Mouse (Mus musculus) MEL (cell line): ENCODE data around the gene 4930415O20Rik.

ENCODE experiments used
- CTCF ChIP-seq, 3 experiments: IDR thresholded peaks in 2 of 3; conservative IDR thresholded peaks in 1 of 3; 2 replicates each; pipeline ENCODE4 v1.5.1; 2011 to 2012; ENCODE audit warnings: low read length in 3 of 3, low read depth in 2 of 3, mild to moderate bottlenecking in 2 of 3, improper control_type of control experiment in 1 of 3, inconsistent platforms in 1 of 3, mixed read lengths in 1 of 3, moderate library complexity in 1 of 3; ENCODE audit not compliant: control insufficient read depth in 1 of 3, insufficient read depth in 1 of 3, poor library complexity in 1 of 3, severe bottlenecking in 1 of 3
- EP300 ChIP-seq, 2 experiments: IDR thresholded peaks; 2 replicates each; pipeline ENCODE4 v1.6.1; 2011; ENCODE audit warnings: improper control_type of control experiment in 2 of 2, low read length in 2 of 2, low read depth in 1 of 2, mild to moderate bottlenecking in 1 of 2
- HCFC1 ChIP-seq: IDR thresholded peaks from 2 replicates; pipeline ENCODE4 v1.6.1; 2012; ENCODE audit warnings: low read depth, mild to moderate bottlenecking, inconsistent platforms, low read length, improper control_type of control experiment, moderate library complexity
- JUND ChIP-seq: IDR thresholded peaks from 2 replicates; pipeline ENCODE4 v1.6.1; 2011; ENCODE audit warnings: low read depth, mild to moderate bottlenecking, improper control_type of control experiment, low read length
- MAFK ChIP-seq: IDR thresholded peaks from 2 replicates; pipeline ENCODE4 v1.6.1; 2011; ENCODE audit warnings: low read depth, mild to moderate bottlenecking, low read length, improper control_type of control experiment, borderline replicate concordance
- POLR2A ChIP-seq, 2 experiments: IDR thresholded peaks; 2 replicates each; pipeline ENCODE4 v1.6.1; 2011 to 2012; ENCODE audit warnings: low read length in 2 of 2, mild to moderate bottlenecking in 2 of 2, control low read depth in 1 of 2, improper control_type of control experiment in 1 of 2, low read depth in 1 of 2, moderate library complexity in 1 of 2; ENCODE audit not compliant: control insufficient read depth in 1 of 2, insufficient read depth in 1 of 2, poor library complexity in 1 of 2
- POLR2AphosphoS2 ChIP-seq: IDR thresholded peaks from 2 replicates; pipeline ENCODE4 v1.6.1; 2011; ENCODE audit warnings: low read length, improper control_type of control experiment
- POLR2AphosphoS5 ChIP-seq: IDR thresholded peaks from 2 replicates; pipeline ENCODE4 v1.6.1; 2012; ENCODE audit warnings: low read depth, borderline replicate concordance, mild to moderate bottlenecking, inconsistent platforms, low read length, moderate library complexity, mixed read lengths
- TBP ChIP-seq: IDR thresholded peaks from 2 replicates; pipeline ENCODE4 v1.8.0; 2011; ENCODE audit warnings: low read depth, low read length, improper control_type of control experiment
- TCF12 ChIP-seq: IDR thresholded peaks from 2 replicates; pipeline ENCODE4 v1.6.1; 2014; ENCODE audit warnings: low read depth, mild to moderate bottlenecking, inconsistent platforms, low read length, improper control_type of control experiment, moderate library complexity
- USF2 ChIP-seq, 2 experiments: IDR thresholded peaks; 2 replicates each; pipeline ENCODE4 v1.6.1; 2011 to 2012; ENCODE audit warnings: improper control_type of control experiment in 2 of 2, low read length in 2 of 2, borderline replicate concordance in 1 of 2, inconsistent platforms in 1 of 2, low read depth in 1 of 2, mild to moderate bottlenecking in 1 of 2; ENCODE audit not compliant: insufficient read depth in 1 of 2
- ZNF384 ChIP-seq: IDR thresholded peaks from 2 replicates; pipeline ENCODE4 v1.6.1; 2012; ENCODE audit warnings: low read depth, mild to moderate bottlenecking, inconsistent platforms, low read length, improper control_type of control experiment

- TF ChIP-seq HCFC1 (no peak), POLR2A (IDR thresholded peaks at IDR 0.05; ENCODE audit: control insufficient read depth in 1 of 2, insufficient read depth in 1 of 2, low read depth in 1 of 2, low read length in 2 of 2, poor library complexity in 1 of 2) (no peak), EP300 (IDR thresholded peaks at IDR 0.05; ENCODE audit: low read depth in 1 of 2, low read length in 2 of 2) (no peak), CTCF (IDR thresholded peaks at IDR 0.05 in 2 of 3, conservative IDR thresholded peaks at IDR 0.05 in 1 of 3; ENCODE audit: control insufficient read depth in 1 of 3, insufficient read depth in 1 of 3, low read depth in 2 of 3, low read length in 3 of 3, poor library complexity in 1 of 3, severe bottlenecking in 1 of 3) (no peak), TBP (no peak), MAFK (peak; percentile 74), POLR2AphosphoS5 (no peak), POLR2AphosphoS2 (no peak), ZNF384 (no peak), TCF12 (no peak), USF2 (IDR thresholded peaks at IDR 0.05; ENCODE audit: borderline replicate concordance in 1 of 2, insufficient read depth in 1 of 2, low read depth in 1 of 2, low read length in 2 of 2) (no peak), JUND (no peak)
These were observed 24.0 kb upstream of the 4930415O20Rik start for GRCm38 (mm10) chr15:98546843-98547242.
